28 mouse cellular contexts compared by ENCODE assay signal in the genomic region with DNA sequence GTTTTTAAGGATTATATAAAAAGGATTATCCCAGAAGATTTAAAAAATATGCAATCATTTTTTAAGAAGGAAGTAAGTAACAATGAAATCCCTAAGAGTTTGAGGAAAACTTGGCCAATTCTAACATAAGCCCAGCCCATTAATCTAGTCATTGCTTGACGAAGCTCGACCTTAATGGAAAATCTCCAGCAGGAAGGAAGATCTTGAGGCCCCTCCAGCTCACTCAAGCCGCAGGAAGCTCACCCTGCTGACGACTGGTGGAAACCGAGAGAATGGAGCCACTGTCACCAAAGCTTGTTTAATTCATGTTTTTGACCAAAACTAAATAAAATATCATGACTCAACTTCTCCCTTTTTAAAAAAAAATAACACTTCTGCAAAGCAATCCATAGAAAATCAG. TPM values are rescaled to one million over a fixed set of nuclear protein-coding genes. Genes with fewer than 3 reads are reported as not detected.
A peak's percentile ranks its signal among the peaks of the same experiment; 100 is the strongest.
DNase-seq lines count a peak whose midpoint lies in the region; ATAC-seq and TF ChIP-seq lines count a peak whose summit lies in the region.
"Had no signal": no experiment of that assay in that cellular context is flagged by ENCODE, and none has a peak within 500 bp of the region (broad histone marks: within the 10 kb centered on the region; RNA-seq: fewer than 3 reads in every experiment).

No protein-coding gene starts in this region.

- H3K9ac ChIP-seq in intestine, postnatal 0 days (ENCODE audit: low read depth, low read length) = no peak overlapping the region
- no peak overlapping the region for H3K9ac ChIP-seq in intestine, embryonic 15.5 days
- no peak overlapping the region for H3K9ac ChIP-seq in lung, embryonic 14.5 days
- H3K9ac ChIP-seq: embryonic facial prominence, embryonic 12.5 days; embryonic facial prominence, embryonic 15.5 days; forebrain, postnatal 0 days; heart, embryonic 13.5 days; hindbrain, embryonic 14.5 days had no signal

- no peak overlapping the region for H3K27ac ChIP-seq in intestine, postnatal 0 days (ENCODE audit: low read depth, low read length)
- H3K27ac ChIP-seq in intestine, embryonic 15.5 days = no peak overlapping the region
- no peak overlapping the region for H3K27ac ChIP-seq in lung, embryonic 14.5 days (ENCODE audit: low read depth)
- H3K27ac ChIP-seq: embryonic facial prominence, embryonic 12.5 days; embryonic facial prominence, embryonic 15.5 days; heart, adult 2 months; heart, embryonic 10.5 days; heart, embryonic 13.5 days; hindbrain, embryonic 14.5 days had no signal

- H3K36me3 ChIP-seq in intestine, postnatal 0 days (ENCODE audit: control insufficient read depth, insufficient read depth) = peaks cover 18% of the 10 kb centered on the region
- H3K36me3 ChIP-seq in intestine, embryonic 15.5 days = peaks cover 5% of the 10 kb centered on the region
- H3K36me3 ChIP-seq in lung, embryonic 14.5 days (ENCODE audit: insufficient read depth) = peaks cover 47% of the 10 kb centered on the region
- H3K36me3 ChIP-seq: G1E had no signal

- no peaks in the 10 kb centered on the region for H3K9me3 ChIP-seq in intestine, postnatal 0 days (ENCODE audit: control insufficient read depth)
- H3K9me3 ChIP-seq in intestine, embryonic 15.5 days = no peaks in the 10 kb centered on the region
- no peaks in the 10 kb centered on the region for H3K9me3 ChIP-seq in lung, embryonic 14.5 days (ENCODE audit: low read depth, low read length)
- H3K9me3 ChIP-seq: embryonic facial prominence, embryonic 12.5 days; embryonic facial prominence, embryonic 15.5 days; heart, embryonic 10.5 days had no signal

- H3K4me1 ChIP-seq in intestine, postnatal 0 days (replicated peaks; ENCODE audit: control insufficient read depth, insufficient read depth, low read length) = no peaks in the 10 kb centered on the region
- H3K4me1 ChIP-seq in intestine, embryonic 15.5 days (replicated peaks) = peaks cover 14% of the 10 kb centered on the region; the same call in 1 of the 2 replicates
- peaks cover 6% of the 10 kb centered on the region; the same call in 1 of the 2 replicates for H3K4me1 ChIP-seq in lung, embryonic 14.5 days (ENCODE audit: insufficient read depth)

- peak; percentile 60 for DNase-seq in kidney, adult 9 months
- DNase-seq in kidney, adult 18-20 months = no peak
- DNase-seq in lung, embryonic 14.5 days = peak; percentile 27
- DNase-seq in lung, postnatal 4 days = no peak
- no peak for DNase-seq in layer of hippocampus, adult 18-20 months (ENCODE audit: low spot score in 2 of 2)
- DNase-seq: adrenal gland, postnatal 14 days; B cell, adult 2 months; cerebellum, adult 11 months; cerebellum, adult 2 months; cerebellum, adult 9-11 months; cerebellum, postnatal 25 days; forebrain, postnatal 0 days; gastrocnemius, postnatal 10 days; gastrocnemius, postnatal 36 days; heart, adult 2 months; heart, postnatal 14 days; heart, postnatal 4 days had no signal

- ATAC-seq in intestine, postnatal 0 days = no peak
- no peak for ATAC-seq in intestine, embryonic 15.5 days
- no peak for ATAC-seq in lung, embryonic 14.5 days (ENCODE audit: insufficient read depth)
- ATAC-seq: forebrain, embryonic 14.5 days; forebrain, postnatal 0 days; Patski had no signal

- 82% methylated on average over 5 of the region's 5 CpGs for WGBS in intestine, postnatal 0 days
- 77% methylated on average over 5 of the region's 5 CpGs for WGBS in intestine, embryonic 15.5 days
- WGBS in lung, embryonic 14.5 days = 67% methylated on average over 5 of the region's 5 CpGs

- H3K4me2 ChIP-seq in intestine, postnatal 0 days (replicated peaks; ENCODE audit: low read depth) = no peak overlapping the region
- H3K4me2 ChIP-seq in intestine, embryonic 15.5 days (replicated peaks) = no peak overlapping the region
- H3K4me2 ChIP-seq in lung, embryonic 14.5 days = no peak overlapping the region
- H3K4me2 ChIP-seq: embryonic facial prominence, embryonic 12.5 days; embryonic facial prominence, embryonic 15.5 days; heart, embryonic 13.5 days; hindbrain, embryonic 14.5 days had no signal

- H3K27me3 ChIP-seq in intestine, postnatal 0 days (replicated peaks; ENCODE audit: control insufficient read depth, insufficient read depth, low read length) = no peaks in the 10 kb centered on the region
- H3K27me3 ChIP-seq in intestine, embryonic 15.5 days (replicated peaks) = no peaks in the 10 kb centered on the region
- H3K27me3 ChIP-seq in lung, embryonic 14.5 days (ENCODE audit: insufficient read depth, low read length) = no peaks in the 10 kb centered on the region
- H3K27me3 ChIP-seq: CH12.LX; embryonic facial prominence, embryonic 12.5 days; embryonic facial prominence, embryonic 15.5 days; heart, embryonic 13.5 days; Patski had no signal

- no peak overlapping the region for H3K4me3 ChIP-seq in intestine, postnatal 0 days (ENCODE audit: low read depth, low read length)
- H3K4me3 ChIP-seq in intestine, embryonic 15.5 days (replicated peaks) = no peak overlapping the region
- no peak overlapping the region for H3K4me3 ChIP-seq in lung, embryonic 14.5 days (ENCODE audit: low read depth, low read length)
- H3K4me3 ChIP-seq: embryonic facial prominence, embryonic 12.5 days; embryonic facial prominence, embryonic 15.5 days; heart, adult 2 months; heart, embryonic 10.5 days; heart, embryonic 13.5 days had no signal

- 0 out of 2 replicates have a peak, but pooled peaks have one; percentile 1 for TF ChIP-seq CTCF in intestine, postnatal 0 days (IDR thresholded peaks at IDR 0.05; ENCODE audit: low read depth)
- no peak for TF ChIP-seq CTCF in lung, embryonic 14.5 days (IDR thresholded peaks at IDR 0.05; ENCODE audit: low read depth)

RNA-seq across cellular contexts. Expression of a gene that starts 18.7 kb away (rescaled TPM):
- polyA plus RNA-seq in intestine, postnatal 0 days (2015; fragmentation: Nextera tagmentation; extraction: Ambion mirVana) = 16.0 and 16.1 TPM in 2 replicates
- polyA plus RNA-seq in intestine, embryonic 15.5 days (2015; fragmentation: Nextera tagmentation; extraction: Ambion mirVana) = 28.3 and 31.8 TPM in 2 replicates
- 51.3 and 52.3 TPM in 2 replicates for polyA plus RNA-seq in lung, embryonic 14.5 days (2014; fragmentation: Nextera tagmentation; extraction: Ambion mirVana)
- total RNA-seq in layer of hippocampus, adult 18-20 months (2021) = 10 to 100 TPM in 1 of 2 experiments, 1 to 10 TPM in 1; 9.6 to 11.2 TPM
- polyA plus RNA-seq: G1E had no signal

Comparison
In these comparisons a context has a peak if more than half of its experiments do, and no peak if none do; other contexts are left out.
1. DNase-seq: peak in kidney, adult 9 months (single experiment) and lung, embryonic 14.5 days (single experiment); none in kidney, adult 18-20 months (single experiment), lung, postnatal 4 days (0 of 2) and layer of hippocampus, adult 18-20 months (0 of 2).